Mouse (Mus musculus) thymus, postnatal 0 days (tissue): Measurements from ENCODE around the gene Ankrd13a. TPM values are rescaled to one million over a fixed set of nuclear protein-coding genes. Genes with fewer than 3 reads are reported as not detected.

Experiments
- DNase-seq: peaks from one replicate; pipeline ENCODE4 v3.0.0-alpha.2; 2015; ENCODE audit warnings: low spot score
- polyA plus RNA-seq: library from polyadenylated mRNA; unstranded; fragments of >200 nt; fragmentation: Nextera tagmentation; extraction: Ambion mirVana; gene quantifications from 2 replicates; pipeline ENCODE4 v1.2.1, GENCODE M21; 2015

Gene Ankrd13a
- polyA plus RNA-seq, 1 experiment from 2014 or later = 86.3 TPM

DNA sequence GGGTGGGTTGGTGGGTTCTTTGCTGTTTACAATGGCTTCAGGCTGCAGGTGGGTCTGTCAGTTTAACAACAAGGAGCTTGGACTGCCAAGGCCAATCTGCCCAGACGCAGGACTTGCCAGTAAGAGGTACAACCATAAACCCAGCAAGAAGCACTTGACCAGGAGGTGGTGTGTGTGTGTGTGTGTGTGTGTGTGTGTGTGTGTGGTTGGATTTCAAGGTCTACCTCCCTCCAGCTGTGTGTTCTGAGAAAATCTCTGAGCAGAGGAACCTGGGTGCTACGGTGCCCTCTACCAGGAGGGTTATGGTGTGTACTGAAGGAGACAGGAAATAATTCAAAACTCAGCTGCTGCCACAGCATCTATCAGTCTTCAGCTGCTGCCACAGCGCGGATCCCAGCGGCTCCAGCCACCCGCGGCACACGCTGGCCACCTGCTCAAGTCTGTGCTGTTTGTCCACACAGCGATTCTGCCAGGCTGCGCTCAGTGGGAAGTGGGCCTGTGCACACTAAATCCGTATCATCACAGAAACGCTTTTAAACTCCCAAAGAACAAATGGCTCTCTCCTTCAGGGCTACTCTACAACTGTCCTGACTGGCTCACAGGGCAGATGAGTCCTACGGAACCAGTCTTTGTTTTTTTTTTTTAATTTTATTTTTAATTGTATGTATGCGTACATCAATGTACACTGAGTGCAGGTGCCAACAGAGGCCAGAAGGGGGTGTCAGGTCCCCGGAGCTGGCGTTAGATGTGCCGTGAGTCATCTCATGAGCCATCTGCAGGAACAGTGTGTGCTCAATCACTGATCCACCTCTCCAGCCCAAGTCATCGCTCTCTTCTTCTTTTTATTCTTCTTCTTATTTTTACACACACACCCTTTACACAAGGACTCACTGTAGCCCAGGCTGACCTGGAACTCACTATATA, 9.4 kb upstream of the Ankrd13a start:
- DNase-seq = peak; percentile 35

DNA sequence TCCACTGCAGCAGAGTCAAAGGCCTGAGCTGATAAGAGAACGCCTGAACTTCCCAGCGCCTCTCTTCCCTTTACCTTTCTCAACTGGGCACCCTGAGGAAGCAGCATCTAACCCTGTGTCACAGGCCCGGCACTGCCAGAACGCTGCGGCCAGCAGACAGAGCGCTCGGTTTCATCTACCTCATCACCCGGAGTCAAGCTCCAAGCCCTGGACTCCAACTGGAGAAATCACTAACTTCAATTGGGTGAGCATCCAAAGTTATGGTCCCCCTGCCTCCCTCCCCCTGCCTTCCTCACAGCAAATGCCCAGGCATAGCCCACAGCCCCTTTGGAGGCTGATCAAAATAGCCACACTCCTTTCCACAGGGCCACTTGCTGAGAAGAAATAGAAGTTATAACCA, 7.8 kb upstream of the Ankrd13a start:
- no peak for DNase-seq

DNA sequence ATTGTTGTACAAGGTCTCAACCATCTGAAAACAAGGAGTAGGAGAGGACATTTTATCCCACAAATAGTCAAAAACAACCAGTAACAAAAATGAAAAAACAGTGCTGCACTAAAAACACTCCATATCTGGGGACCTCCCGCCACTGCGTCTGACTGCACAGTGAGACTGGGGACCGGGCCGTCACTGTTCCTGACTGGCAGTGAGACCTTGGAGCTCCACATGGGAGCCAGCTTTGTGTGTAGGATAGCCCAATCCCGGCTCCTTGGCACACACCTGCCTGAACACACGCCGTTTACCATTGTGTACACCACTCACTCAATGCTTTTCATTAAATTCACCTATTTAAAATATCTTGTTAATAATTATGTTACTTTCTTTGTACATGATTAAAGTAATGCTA, 7.3 kb upstream of the Ankrd13a start:
- no peak for DNase-seq

DNA sequence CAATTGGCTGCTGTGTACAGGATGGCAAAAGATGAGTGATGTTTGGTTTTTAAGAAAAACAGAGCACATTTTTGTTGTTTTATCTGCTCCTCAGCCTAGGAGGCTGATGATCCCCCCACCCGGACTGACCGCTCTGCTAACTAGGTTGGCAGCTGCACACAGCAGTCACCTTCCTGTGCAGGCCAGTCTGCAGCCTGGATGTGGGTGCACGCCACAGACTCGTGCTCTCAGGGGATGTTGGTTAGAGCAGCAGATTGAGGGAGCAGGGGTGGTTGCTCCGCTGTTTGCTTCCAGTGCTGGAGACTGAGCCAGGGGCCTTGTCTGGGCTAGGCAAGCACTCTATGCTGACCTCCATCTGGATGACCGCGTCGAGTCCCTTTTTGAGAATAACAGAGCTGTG, 4.7 kb upstream of the Ankrd13a start:
- peak; percentile 41 for DNase-seq

DNA sequence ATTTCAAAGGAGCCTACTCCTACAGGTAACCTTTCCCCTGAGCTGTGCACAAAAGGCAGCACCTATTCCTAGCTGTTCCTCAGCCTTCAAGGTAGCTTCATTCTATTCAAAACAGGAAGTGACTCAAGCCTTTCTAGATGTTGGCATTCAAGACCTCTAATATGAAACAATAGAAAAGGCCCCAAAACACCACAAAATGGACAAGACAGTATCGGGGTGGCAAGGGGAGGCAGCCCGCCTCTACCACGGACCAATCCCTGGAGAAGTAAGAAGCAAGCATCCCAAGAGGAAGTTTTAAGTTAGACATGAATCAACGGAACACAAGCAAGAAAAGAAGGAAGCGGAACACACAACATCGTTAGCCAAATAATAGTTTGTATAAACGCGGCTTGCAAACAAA, 2.7 kb upstream of the Ankrd13a start:
- DNase-seq = no peak

DNA sequence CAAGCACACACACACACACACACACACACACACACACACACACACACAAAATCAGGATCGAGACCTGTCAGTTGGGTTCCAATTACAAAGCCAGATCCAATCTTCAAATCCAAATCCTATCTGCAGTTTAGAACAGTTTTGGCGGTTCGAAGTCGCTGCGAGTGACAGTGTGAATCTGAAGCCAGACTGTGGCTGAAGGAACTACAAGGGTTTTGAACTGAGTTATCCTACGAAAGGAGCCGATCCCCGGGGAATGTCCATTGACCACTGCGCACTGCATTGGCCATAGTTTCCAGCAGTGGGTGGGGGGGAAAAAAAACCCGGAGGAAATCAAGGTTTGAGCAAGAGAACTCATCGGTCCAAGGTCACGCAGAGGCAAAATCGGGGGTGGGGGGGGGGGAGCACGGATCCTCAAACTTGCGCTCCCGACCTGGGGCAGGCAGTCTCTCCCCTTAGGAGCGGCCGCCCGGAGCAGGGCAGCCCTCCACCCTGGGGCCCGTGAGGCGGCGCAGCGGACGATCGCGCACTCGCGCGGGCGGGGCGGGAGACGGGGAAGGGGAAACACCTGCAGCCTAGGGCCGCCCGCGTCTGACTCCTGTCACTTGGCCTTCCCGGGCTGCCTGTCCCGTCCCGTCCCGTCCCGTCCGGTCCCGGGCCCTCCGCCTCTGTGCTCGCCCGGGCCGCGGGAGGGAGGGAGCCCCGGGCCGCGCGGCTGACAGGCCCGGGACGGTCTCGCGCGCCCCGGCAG, 1.8 kb upstream of the Ankrd13a start:
- peak; percentile 76 for DNase-seq

DNA sequence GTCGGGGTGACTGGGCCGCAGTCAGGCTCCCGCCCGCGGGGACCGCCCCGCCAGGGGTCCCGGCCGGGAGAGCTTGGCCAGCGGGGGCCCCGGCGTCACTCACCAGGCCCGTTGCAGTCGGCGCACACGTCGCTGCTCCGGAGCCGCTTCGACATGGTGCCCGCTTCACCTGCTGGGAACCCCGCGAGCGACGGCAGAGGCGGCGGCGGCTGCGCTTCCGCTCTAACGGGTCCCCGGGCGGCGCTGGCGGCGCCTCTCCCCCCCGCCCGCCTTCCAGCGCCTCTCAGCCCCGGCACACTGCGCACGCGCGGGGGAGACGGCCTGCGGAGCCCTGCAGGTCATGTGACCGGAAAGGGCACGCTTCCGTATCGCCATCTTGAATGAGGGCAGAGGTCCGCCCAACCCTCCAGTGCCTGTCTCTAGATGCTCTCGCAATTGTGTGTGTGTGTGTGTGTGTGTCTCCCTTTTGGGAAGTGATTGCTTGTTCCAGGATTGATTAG, 1.2 kb upstream of the Ankrd13a start:
- peak; percentile 99 for DNase-seq

DNA sequence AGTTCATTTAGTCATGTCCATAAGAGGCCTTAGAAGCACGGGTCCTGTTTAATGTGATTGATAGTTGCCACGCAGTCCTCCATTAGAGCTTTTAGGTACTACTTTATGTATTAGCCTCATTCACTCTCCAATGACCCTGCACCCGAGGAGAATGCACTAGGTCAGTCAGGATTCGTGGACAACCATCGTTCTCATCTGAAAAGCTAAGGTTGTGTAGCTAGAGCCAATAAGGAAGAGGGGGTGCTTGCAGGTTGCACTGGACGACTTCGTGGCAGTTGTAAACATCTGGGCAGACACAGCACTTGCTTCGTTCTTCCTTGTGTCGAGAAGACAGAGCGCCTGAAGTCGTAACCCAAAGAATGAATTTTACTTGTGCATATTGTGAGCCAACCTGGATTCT, 697 bp upstream of the Ankrd13a start:
- peak; percentile 62 for DNase-seq

DNA sequence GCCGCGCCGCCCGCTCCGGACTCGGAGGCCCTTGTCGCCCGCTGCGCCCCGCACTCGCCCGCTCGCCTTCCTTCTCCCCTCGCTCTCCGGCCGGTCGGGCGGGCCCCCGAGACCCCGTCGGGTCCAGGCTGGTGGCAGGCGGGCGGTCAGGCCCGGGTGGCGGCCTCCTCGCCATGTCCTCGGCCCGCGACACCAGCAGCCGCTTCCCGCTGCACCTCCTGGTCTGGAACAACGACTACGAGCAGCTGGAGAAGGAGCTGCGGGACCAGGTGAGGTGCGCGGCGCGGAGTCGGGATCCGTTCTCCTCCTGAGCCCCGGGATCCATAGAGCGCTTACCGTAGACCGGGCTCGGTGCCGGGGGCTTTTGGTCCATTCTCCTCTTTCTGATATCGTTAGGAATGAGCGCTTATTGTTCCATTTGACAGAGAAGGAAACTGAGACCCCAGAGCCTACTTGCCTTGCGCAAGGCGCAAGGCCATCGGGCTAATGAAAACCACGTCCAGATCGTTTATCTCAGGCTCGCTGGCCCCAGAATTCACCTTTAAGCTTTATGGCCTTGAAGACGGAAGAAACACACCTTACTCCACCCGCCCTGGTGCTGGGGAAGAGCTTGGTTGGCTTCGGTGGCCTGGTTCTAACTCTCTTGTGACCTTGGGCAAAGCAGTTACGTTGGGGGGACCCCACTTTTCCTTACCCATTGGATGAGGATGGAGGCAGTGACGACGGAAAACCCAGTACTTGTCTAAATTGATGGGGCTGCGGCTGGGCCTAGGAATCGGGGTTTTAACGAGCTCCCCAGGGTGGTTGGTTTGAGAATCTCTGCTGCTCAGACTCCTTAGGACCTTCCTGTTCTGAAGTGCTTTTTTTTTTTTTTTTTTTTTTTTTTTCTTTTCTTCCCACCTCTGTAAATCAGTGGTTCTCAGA, 841 bp downstream of the Ankrd13a start, which contains the start of gene Git2:
TSS of gene Git2 (minus strand) at position 462 of the 924 bp plus-strand sequence.
- peak; percentile 45 for DNase-seq

DNA sequence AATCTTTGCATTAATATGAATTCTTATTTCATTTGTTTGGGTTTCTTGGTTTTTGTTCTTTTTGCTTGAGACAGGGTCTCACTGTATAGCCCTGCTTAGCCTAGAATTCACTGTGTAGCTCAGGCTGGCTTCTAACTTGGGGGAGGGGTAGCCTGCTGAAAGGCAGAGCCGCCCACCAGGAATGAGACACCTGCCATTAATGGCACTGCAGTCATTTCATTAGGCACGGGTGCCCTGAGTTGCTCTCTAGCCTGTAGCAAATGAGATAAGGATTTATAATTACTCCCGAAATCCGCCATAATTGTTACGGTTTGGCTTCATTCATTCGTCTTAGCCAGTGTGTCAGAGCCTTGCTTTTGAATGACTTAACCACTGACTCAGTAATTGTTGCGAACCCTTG, 1.7 kb downstream of the Ankrd13a start:
- no peak for DNase-seq

DNA sequence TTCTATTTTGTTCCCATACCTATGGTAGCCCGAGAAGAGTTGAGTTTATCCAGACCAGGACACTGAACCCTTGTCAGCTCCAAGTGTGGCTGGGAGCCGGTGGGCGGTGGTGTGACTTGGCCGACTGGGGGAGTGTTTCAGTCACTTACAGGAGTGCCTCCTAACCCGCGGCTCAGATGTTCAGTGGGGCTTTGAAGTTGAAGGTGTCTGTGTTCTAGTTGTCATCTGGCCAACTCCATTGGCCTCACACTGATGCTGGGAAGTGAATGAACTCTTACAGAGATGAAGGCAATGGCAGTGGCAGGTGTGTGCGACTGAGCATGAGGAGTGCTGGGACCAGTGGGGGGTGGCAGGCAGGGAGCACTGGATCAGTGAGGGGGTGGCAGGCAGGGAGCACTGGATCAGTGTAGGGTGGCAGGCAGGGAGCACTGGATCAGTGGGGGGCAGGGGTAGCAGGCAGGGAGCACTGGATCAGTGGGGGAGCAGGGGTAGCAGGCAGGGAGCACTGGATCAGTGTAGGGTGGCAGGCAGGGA, 5.5 kb downstream of the Ankrd13a start:
- peak; percentile 61 for DNase-seq

DNA sequence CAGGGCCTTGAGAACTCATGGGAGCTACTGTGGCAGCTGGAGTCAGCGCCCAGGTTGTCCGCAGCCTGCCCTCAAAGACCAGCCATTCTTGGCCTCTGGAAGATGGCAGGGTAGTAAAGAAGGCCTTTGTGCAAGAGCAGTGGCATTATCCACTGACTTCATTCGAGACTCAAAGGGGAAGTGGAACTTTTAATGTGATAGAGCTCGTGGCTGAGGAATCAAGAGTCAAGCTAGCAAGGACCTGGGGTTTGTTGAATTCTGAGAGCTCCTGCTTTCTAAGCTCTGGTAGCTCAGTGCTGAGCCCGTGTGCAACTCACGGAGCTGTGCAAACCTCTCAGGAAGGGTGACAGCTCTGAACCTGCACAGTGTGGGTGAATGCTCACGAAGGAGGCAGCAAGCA, 6.4 kb downstream of the Ankrd13a start:
- no peak for DNase-seq

DNA sequence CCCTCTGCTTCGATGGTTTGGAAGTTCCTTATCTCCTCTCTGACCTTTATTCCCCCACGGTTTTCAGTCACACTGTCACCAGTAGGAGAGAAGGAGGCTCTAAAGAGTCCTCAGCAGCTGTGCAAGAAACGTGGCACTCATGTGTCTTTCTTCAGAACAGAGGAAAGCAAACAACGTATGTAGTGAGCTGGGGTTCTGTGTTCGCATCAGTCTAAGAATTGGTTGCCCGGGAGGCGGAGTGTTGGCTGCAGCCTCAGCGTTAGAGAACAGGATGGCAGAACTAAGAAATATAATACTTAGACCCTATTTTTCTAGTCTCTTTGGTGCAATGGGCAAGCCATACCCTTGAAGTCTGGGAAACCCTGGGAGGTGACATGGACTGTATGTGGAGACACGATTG, 8.5 kb downstream of the Ankrd13a start:
- peak; percentile 59 for DNase-seq

DNA sequence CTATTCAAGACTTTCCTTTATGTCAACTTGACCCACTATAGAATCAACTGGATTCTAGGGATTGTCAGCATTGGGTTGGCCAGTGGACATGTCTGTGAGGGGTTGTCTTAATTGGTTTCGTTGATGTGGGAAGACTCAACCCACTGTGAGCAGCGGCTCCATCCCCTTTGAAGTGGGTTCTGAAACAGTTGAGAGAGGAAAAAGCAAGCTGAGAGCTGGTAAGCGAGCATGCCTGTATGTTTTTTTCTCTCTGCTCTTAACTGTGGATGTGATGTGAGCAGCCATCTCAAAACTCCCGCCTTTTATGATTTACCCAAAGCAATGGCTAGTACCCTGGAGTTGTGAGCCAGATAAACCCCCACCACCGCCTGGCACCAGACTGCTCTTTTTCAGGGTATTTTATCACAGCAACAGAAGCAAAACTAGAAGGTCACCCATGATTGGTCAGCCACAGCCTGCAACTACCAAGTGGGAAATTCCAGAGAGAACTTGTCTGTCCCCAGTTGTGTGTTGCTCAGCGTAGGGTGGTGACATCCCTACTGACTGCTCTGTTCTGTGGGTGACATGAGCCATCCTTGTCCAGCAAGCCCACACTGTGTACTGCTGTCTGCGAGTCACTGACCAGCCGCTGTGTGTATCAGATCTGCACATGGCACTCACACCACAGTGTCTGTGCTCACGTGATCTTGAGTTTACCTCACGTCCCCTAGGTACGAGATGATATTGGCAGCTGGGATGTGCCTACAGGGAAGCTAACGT, 9.1 kb downstream of the Ankrd13a start:
- peak; percentile 76 for DNase-seq

DNA sequence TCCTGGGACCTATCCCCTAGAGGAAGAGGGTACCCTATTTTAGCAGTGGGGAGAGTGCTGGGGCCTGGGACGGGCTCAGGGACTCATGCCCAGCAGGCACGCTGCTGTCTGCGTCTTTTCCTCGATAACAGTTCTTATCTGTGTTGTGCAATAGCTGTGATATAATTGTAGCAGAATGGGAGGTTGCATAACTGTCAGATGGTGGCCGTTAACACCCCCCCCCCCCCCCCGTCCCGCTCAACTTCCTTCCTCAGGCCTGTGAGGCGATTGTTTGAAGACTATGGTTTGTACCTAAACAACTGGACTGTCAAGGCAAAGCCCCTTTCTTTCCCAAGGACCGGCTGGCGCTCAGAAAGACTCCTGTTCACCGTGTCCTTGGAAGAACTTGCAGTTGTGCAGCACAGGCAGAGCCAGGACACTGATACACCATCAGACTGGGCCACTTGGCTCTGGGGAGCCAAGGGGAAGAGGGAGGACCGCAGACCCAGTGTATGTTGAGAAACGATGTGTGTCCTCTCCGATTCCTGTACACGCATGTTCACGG, 10.2 kb downstream of the Ankrd13a start:
- DNase-seq = no peak

DNA sequence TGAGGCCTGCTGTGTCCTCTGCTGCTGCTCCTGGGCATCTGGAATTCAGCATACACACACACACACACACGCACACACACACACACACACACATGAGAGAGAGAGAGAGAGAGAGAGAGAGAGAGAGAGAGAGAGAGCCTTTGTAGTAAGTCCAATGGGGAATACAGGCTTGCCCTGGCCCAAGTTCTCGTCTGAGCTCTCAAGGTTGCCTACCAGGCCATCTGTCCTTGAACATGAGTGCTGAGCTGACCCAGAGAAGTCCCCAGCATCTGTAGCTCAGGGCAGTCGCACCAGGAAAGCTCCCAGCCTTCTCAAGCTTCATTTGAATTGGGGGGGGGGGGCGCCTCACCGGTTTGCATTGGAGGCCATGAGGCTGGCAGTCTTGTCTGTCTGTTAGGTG, 10.7 kb downstream of the Ankrd13a start:
- no peak for DNase-seq

DNA sequence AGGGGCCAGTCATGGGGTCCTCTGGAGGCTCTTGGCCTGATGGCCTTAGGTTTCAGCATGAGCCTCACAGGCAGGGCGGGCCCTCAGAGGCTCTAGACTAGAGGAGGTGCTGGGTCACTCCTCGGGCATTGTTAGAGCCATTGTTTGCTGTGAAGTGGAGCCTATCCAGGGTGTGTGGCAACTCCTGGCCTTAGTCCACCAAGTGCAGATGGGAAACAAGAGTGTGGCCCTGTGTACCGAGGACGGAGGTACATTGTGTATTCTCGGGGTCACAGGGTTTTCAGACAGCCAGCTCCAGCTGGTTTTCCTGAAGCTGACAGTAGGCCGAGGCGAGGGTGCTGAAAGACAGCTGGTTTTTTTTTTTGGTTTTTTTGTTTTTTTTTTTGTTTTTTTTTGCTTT, 18.8 kb downstream of the Ankrd13a start:
- DNase-seq = no peak

DNA sequence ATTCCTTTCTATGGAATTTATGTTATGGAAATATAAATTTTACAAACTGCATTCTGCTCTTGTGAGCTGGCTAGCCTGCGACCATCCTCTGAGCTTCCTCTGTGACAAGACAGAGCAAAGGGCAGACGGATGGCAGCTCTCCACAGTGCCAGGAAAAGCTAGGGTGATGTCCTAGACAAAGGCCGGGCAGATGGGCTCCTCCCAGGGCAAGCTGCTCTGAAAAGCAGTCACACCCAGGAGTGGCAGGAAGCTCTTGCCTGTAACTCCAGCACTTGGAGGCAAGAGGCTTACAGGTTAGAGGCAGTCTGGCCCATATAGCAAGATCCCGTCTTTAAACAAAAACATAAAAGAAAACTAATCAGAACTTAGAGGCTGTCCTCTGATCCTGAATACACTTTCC, 20.1 kb downstream of the Ankrd13a start:
- no peak for DNase-seq

DNA sequence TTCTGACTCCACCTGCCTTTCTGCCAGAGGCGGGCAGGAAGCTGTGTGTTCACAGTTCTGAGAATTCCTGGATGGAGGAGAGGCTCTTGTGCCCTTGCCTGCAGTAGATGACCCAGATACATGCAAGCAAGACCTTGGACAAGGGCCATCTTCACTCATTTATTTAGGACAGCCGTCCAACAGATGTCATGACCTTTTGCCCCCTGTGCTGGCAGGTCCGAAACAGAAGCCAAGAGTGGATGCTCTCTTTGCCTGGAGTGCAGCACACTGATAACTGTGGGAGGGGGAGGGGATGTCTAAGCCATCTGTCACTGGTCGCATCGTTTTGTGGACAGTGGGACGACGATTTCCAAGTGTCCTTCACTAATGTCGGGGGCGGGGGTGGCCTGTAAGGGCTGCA, 20.8 kb downstream of the Ankrd13a start:
- no peak for DNase-seq

DNA sequence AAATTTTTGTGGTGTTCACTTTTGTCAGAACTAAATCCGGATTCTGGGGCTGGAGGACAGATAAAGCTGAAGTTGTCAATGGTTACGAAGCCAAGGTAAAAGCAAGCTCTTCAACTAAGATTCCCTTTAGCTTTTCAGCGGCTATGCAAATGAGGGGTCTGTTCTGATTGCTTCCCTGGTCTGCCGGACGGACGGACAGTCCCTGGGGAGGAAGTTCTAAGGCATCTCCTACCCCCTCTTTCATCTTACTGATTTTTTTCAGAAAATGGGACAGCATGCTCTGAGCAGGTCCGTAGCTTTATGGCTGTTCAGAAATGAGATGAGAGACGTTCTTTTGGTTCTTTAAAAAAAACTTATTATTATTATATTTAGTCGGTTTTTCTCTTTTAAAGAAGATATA, 21.2 kb downstream of the Ankrd13a start:
- no peak for DNase-seq
